Mouse (Mus musculus): ENCODE measurements around the gene Bcs1l. TPM values are rescaled to one million over a fixed set of nuclear protein-coding genes. Genes with fewer than 3 reads are reported as not detected.
A peak's percentile ranks its signal among the peaks of the same experiment; 100 is the strongest.

Bcs1l gene
- total RNA-seq (2021) = 10 to 100 TPM; 12.7 to 13.7 TPM
- long read RNA-seq, experiment 1, transcript Bcs1l-203 (8 exons, 1,488 nt) = major isoform, 15 of 18 reads
- long read RNA-seq, experiment 1, partial matches to known transcripts = 0 of 18 reads
- long read RNA-seq, experiment 1, other reads (novel, unspliced or antisense) = 2 of 18 reads
- long read RNA-seq, experiment 2, transcript Bcs1l-203 (8 exons, 1,488 nt) = major isoform, 9 of 15 reads
- long read RNA-seq, experiment 2, partial matches to known transcripts = 0 of 15 reads
- long read RNA-seq, experiment 2, other reads (novel, unspliced or antisense) = 4 of 15 reads

DNA sequence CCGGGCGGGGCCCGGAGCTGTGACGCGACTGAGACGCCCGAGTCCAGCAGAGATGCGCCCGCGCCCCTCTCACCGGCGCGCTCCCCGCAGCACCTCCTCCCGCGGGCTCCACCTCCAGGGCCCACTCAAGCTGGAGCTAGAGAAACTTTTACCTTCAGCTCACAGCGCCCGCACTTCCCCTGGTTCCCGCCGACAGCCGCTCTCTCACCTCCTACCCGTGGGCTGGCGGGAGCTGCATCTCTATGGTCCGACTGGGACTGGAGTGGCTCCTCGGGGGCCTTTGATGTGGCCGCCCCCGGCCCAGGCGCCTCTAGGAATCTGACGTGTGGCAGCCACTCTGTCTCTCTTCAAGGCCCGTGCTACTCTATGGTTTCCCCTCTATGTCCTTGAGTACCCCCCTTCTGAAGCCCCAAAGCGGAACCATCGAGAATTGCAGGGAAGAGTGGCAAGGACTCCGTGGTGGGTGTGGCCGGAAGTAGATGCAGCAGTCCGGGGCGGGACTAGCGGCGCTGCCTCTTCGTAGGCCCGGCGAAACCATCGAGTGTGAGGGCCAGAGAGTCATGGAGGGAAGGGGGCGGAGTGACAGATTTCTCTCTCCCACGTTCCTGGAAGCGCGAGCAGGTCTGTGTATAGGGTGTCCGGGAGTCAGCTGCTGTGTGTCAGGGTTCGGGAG, at the start of gene Bcs1l, which contains the start of gene Zfp142:
TSS of gene Bcs1l (plus strand) at position 517 of the 673 bp plus-strand sequence.
TSS of gene Zfp142 (minus strand) at position 474 of the 673 bp plus-strand sequence.
- peak; percentile 95 for DNase-seq

DNA sequence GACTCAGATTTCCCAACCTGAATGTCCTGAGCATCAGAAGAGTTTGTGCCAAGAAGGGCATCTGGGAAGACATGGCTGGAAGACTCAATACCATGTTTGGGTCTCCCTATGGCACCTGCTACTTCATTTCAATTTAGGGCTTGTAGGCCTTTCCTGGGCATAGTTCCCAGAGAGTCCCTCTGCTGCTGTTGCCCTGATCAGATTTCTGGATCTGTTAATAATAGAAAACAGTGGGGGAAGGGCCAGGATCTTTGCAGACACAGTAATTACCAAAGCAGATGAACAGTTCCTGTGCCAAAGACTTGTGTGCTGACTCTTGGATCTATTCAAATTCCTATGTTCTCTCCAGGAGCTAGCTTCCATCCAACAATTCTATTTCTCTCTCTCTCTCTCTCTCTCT, 49.4 kb upstream of the Bcs1l start:
- DNase-seq = peak; percentile 42

DNA sequence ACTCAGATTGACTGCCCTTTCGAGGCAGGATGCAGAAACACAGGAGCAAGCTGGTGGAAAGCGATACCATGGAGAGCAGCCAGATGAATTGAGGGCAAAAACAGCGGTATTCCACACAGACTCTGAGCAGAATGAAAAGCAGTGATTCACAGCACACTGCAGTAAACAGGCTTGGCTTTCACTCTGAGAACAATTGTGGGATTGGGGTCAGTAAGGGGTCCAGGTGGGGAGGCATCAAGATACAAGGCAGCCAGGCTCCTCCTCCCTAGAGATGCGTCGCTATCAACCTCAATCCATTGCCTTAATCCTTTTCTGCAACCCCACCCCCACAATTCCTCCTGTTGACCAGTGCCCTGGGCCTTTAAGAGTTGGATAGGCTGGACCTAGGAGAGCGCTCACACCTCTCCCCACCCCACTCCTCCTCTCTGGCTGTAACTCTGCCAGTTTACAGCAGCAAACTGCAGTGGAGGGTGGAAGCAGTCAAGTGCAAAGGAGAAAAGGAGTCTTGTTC, 45.6 kb upstream of the Bcs1l start, which contains the start of gene Plcd4:
TSS of gene Plcd4 (plus strand) at position 438 of the 511 bp plus-strand sequence.
- DNase-seq = peak; percentile 16

DNA sequence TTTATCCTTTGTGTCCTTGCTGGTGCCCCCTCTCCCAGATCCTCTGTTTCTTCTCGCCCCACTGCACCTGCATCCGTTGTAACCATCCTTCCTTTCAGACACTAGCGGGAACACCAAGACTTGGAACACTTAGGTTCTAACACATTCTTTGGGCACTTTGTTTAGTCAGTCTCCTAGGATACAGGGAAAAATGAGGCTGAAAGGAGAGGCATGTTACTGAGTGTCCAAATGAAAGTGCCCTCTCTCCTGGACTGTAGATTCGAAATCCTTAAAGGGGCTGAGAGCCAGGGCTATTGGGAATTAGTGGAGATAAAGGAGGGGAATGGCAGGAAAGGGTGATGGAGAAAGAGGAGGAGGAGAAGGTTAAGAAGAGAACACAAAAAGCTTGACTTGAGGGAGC, 43.9 kb upstream of the Bcs1l start, which contains the start of gene Usp37:
TSS of gene Usp37 (minus strand) at position 101 of the 400 bp plus-strand sequence.
- DNase-seq = no peak

DNA sequence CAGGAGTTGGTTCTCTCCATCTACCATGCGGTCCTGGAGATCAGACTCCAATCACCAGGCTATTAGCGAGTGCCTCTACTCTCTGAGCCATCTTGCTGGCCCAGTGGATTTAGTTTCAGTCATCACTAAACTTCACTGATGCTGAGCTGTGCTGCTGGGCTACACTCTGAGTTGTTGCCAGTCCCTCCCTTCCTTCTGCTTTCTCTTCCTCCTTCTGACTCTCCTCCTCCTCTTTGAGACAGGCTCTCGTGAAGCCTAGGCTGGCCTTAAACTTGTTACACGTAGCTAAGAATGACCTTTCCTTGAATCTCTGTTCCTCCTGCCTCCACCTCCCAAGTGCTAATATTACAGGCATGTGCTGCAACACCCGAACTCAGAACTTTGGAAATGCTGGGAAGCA, 29.0 kb upstream of the Bcs1l start:
- DNase-seq = no peak

DNA sequence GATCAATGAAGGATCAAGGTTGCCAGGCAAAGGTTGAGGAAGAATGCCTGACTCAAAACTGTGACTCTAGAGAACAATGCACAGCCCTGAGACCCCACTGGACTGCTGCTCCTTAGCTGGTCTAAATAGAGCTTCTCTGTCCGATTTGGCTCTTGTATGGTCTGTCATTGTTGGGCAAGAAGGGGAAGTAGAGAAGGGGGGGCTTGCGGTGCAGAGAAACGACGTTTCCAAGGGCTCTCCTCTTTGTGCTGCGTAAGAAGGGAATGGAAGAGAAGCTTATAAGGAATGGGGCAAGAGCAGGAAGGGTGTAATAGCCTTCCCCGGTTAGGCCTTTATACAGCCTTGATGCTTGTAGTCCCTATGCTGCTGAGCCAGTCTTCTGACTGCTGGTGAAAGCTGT, 22.3 kb upstream of the Bcs1l start:
- no peak for DNase-seq

DNA sequence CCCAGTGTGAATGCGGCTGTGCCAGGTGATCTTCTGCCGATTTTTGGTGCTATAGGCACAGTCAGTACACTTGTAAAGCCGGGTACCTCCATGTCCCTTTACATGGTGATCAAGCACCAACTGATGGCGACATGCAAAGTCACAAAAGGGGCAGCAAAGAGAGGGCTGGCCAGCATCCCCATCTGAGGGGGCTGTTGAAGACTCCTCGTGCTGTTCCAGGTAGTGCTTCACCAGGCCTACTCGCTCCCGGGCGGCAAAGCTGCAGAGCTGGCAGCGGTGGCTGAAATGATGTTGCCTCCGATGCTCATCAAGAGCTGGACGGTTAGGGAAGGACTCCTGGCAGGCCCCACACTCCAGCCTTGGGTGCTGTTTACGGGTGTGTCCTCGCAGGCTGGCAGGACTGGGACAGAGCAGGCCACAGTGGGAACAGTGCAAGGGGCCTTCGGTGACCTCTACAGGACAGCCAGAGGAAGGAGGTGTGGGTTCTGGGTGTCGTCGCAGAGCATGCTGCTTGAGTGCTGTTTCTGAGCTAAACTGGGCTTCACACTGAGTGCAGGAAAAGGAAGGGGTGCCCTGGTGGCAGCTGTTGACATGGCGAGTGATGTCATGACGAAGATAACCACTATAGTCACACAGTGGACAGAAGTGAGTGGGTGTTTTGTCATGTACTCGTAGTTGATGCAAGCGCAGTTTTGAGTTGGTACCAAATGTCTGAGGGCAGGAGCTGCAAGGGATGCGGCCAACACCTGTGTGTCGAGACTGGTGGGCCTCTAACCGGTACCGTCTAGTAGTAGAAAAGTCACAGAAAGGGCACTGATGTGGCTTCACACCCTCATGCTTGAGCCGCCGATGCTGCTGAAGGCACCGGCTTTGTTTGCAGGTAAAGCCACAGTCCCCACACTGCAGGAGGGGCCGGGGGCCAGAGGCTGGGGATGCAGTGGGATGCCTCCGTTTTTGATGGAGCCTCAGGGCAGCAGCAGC, 18.1 kb upstream of the Bcs1l start:
- no peak for DNase-seq

DNA sequence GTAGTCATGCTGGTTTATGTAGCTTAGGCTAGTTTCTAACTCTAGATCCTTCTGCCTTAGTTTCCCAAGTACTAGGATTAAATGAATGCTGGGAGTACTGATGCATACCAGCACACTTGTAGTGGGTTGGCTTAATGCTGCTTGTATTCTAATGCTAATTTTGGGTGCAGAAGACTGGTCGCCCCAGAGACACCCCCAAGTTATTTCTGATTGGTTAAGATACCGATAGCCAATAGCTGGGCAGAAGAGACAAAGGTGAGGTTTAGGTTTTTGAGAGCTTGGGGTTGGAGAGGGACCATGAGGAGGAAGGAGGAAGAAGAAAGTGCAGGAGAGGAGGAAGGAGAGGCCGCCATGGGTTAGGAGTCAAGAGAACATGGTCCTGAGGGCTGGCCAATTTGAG, 5.5 kb upstream of the Bcs1l start:
- no peak for DNase-seq

DNA sequence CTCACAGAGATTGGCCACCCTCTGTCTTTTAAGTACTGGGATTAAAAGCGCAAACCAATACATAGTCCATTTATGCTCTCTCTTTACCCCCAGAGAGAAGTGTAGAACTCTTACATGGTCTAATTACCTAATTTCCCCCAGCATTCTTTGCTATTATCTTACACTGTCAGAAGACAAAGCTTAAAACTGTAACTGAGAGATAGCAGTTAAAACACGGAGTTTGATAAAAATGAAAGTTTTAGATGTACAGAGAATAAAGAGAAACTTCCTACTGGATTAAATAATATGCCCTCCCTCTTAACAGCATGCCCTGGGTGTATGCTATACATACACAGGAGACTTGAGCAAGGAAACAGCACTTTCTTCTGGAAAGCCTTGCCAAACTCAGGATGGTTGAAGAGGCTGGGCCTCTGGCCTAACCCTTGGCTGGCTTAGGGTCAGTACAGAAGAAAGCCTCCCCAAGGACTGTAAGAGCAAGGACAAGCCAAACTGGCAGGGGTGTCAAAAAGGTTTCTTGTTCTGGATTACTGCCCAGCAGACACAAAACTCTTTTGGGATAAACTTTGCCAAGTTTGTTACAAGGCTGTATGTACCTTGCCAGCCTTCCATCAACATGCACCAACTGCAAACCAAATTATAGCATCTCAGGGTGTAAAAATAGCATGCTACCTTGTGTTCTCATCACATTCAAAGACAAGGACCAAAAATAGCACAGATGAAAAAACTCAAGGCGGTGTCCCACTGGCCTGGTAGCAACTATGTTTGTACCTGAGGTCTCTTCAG, 3.3 kb upstream of the Bcs1l start:
- DNase-seq = no peak

DNA sequence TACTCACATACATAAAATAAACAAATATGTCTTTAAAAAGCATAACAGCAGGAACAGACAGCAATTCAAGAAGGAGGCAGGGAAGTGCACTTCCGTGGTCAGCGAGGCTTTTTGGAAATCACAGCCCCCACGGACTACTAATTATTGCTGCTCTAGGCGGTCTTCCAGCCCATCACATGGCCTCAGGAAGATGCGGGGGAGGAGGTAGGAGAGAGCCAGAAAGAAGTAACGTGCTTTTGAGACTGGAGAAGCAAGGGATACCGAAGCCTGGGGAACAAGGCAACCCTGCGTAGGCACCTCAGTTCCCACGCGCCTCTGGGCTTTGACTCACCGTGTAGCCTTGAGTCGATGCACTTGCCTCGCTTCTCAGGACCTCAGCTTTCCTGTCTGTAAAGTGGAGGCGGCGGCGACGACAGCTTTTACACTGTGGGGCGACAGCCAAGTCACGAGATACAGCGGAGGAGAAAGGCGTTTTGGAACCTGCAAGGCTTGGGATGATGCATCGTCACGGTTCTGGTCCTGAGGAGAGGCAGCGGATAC, 786 bp upstream of the Bcs1l start:
- no peak for DNase-seq

DNA sequence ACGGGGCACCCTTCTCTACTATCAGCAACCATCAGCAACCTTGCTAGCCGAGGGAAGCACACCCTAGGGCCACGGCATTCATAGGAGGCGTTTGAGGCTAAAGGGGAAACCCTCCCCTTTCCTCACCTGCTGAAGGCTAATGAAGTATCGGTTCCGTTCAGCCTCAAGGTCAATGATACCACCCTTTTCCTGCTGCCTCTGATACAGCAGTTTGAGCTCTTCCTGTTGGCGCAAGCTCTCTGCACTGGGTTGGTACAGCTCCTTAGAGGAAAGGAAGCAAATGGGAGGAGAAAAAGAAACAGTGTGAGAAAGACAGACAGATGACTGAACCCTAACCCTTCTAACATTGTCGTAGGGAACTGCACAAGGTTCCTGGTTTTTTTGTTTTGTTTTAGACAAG, 6.3 kb downstream of the Bcs1l start:
- DNase-seq = no peak

DNA sequence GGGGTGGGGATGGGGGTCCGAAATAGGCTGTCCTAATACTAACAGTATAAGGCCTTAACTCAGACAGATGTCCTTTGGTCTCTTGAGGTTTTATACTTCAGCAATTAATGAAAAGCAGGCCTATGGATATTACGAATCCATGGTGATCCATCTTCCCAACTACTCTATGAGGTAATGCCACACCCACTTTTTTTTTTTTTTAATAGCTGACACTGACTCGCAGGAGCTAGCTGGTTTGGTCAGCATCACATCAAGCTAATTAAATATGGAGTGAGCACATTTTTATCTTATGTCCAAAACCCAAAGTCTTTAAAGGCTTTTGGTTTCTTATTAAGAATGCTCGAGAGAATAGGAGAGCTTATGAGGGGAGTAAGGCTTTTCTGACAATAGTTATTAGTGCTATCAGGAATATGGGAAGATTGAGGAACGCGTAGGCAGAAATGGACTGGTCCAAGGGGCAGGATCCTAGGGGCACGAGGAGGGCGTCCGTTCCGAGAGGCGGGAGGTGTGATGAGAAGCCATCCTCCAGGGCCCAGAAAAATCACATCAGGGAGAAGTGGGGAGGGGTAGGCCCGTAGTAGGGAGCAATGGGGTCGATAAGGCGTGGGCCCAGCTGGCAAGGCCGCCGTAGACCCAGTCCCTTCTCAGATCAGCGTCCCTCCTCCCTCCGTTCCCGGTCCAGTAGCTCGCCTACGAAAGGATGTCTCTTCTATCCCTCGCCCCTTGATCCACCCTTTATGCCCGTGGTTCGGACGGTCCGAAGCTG, 12.6 kb downstream of the Bcs1l start:
- no peak for DNase-seq

DNA sequence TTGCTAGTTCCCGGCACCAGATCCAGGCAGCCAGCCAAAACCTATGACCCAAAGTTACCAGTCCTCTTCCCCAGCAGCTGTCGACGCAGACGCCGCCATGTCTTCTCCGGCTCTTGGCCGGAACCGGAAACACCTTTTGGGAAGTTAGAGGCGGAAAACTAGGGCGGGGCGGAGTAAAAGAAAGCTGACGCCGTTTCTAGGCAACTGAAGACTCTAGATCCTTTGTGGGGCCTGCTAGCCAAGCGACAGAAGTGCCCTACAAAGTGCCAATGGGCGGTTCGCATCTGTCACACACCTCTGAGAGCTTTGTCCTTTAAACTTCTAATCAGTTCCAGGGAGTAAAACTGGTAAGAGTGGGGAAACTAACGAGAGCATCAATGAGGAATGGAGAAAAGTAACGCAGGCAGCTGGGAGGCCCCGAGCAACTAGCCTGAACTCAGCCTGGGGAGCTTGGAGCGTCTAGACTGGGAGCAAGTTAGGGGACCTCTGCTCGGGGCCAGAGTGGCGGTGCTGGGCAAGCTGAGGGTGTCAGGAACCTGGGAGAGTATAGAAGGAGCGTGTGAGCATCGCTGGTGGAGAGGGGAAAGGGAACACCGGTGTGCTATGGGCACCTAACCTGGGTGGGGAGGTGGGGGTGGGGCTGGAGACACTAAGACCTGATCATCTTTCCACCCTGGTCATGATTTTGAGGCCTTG, 13.3 kb downstream of the Bcs1l start, which contains the start of the genes Rnf25 and Stk36:
TSS of gene Rnf25 (minus strand) at position 131 of the 696 bp plus-strand sequence.
TSS of gene Stk36 (plus strand) at position 179 of the 696 bp plus-strand sequence.
- DNase-seq = peak; percentile 78

DNA sequence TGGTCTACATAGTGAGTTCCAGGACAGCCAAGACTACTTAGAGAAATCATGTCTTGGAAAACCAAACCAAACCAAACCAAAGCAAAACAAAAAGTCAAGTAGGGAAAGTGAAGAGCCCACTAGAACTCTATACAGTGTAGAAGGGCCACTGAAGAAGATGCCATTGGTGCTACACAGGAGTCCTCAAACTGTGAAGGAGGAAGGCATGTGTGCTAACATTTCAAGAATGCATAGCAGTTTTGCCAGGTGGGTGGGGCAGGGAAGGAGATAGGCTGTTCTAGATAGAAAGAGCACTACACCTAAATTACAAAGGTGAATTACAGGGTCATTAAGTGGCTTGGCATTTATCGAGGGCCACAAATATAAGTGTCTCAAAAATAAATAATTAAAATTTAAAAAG, 36.1 kb downstream of the Bcs1l start:
- DNase-seq = no peak

DNA sequence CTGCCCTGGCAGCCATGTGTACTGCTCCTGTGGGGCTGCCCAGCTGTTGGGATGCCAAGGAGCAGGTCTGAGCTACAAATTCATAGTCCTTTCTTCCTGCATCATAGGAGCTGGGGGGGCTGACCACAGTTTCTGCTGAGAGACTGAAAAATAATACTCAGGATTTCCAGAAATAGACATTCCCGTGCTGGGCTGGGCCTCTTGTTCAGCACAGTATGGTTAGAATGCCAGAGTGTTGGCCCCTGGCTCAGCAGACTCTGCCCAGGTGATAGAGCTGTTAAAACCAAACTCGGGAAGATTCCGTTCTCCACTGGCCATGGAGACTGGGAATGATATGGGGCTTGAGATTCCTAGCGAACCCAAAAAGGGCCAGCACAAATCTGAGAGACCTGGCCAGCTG, 38.0 kb downstream of the Bcs1l start:
- no peak for DNase-seq

DNA sequence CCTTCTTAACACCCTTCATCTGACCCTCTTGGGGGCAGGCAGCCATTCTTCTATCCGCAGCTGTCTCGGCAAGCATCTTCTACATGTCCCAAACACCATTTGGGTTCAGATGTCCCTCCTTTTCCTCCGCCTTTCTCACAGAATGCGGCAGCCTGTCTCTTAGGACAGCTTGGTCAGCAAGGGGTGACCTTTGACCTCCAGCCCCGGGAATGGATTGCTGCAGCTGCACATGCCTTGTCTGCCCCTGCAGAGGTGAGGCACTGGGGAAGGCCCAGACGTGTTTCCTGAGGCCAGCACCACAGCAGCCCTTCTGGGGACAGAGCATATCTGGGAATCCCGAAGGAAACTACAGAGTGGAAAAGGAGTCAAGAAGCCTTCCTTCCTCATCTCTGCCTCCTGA, 39.9 kb downstream of the Bcs1l start:
- DNase-seq = no peak

DNA sequence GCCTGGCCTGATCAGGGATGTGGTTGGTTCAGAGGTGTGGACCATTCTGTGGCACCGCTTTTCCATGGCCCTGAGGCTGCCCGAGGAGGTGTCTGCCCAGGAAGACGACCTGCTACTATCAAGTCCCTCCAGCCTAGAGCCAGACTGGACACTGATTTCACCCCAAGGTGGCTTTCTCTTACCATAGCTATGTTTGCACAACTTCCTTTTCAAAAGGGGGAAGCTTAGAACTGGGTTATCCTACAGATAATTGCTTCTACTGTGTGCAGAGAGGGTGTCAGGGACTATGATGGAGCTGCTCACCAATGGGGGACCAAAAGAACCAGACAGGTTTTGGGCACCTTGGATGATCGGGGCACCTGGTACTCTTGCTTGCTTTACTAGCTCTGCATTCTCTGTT, 44.6 kb downstream of the Bcs1l start:
- no peak for DNase-seq

All from gastrocnemius, postnatal 10 days (tissue).